Mouse (Mus musculus) hindbrain, embryonic 12.5 days (tissue): ENCODE measurements around the gene Tgfa. TPM values are rescaled to one million over a fixed set of nuclear protein-coding genes. Genes with fewer than 3 reads are reported as not detected.

Source experiments
- ATAC-seq: fragments of 200-750 bp; cut with Nextera tagmentation; 2 replicates; pipeline ENCODE4 v1.8.0; 2017; ENCODE audit warnings: moderate TSS enrichment; ENCODE audit not compliant: low FRiP score
- H3K27ac ChIP-seq: fragments of 300-500 bp; sonication (generic); 2 replicates; pipeline ENCODE4 v1.5.1; 2016; ENCODE audit warnings: mild to moderate bottlenecking
- H3K27me3 ChIP-seq: fragments of 300-500 bp; sonication (generic); 2 replicates; pipeline ENCODE4 v1.6.1; 2016; ENCODE audit warnings: mild to moderate bottlenecking
- H3K36me3 ChIP-seq: fragments of 300-500 bp; sonication (generic); 2 replicates; pipeline ENCODE4 v1.6.1; 2016; ENCODE audit warnings: mild to moderate bottlenecking
- H3K4me1 ChIP-seq: fragments of 300-500 bp; sonication (generic); 2 replicates; pipeline ENCODE4 v1.6.1; 2016
- H3K4me2 ChIP-seq: fragments of 300-500 bp; sonication (generic); replicated peaks from 2 replicates; pipeline ENCODE4 v1.6.1; 2016; ENCODE audit warnings: mild to moderate bottlenecking
- H3K4me3 ChIP-seq: fragments of 300-500 bp; sonication (generic); 2 replicates; pipeline ENCODE4 v1.5.1; 2016; ENCODE audit warnings: mild to moderate bottlenecking
- H3K9ac ChIP-seq: fragments of 300-500 bp; sonication (generic); 2 replicates; pipeline ENCODE4 v1.6.1; 2016; ENCODE audit warnings: mild to moderate bottlenecking, moderate library complexity
- H3K9me3 ChIP-seq: fragments of 300-500 bp; sonication (generic); replicated peaks from 2 replicates; pipeline ENCODE4 v1.6.1; 2016; ENCODE audit warnings: mild to moderate bottlenecking
- WGBS: fragments of 180-500 bp; shearing (Covaris S2); methylation state at CpG from one replicate; pipeline ENCODE4 v1.1.7; 2016; 5-methylcytosine and 5-hydroxymethylcytosine counted together
- polyA plus RNA-seq: library from polyadenylated mRNA; unstranded; fragments of >200 nt; fragmentation: Nextera tagmentation; extraction: Ambion mirVana; gene quantifications from 2 replicates; pipeline ENCODE4 v1.2.1, GENCODE M21; 2016

The Tgfa gene
- polyA plus RNA-seq, 1 experiment from 2014 or later: 4.7 TPM

DNA sequence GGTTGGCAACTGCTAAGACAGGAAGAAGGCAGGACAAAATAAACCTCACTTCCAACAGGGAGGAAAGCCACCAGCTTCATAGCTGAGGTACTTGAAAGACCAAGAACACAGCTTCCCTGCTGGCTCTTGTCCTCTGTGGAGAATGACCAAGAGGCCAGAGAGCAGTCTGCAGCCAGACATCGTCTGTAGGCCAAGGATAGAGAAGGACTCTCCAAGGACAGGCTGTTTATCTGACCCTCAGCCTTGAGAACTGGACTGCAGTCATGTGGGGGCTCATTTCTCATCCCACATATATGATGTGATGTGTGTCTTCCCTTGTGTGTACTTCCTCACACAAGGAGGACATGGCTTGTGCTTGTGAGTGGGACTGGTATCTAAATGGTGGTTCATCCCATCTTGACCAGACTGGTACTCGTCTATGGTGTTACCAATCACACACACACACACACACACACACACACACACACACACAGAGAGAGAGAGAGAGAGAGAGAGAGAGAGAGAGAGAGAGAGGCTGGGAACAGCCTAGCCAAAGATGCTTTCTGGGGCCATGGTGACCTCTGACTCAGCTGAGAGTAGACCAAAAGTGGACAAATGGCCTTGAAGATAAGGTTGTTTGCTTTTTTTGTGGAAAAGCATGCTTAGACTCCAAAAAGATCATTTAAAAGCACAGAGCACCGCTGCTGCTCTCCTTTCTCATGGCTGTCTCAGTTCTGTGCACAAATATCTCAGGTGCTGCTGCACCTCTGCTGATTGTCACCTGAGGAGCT, 18.0 kb downstream of the Tgfa start:
- H3K36me3 ChIP-seq: no peaks in the 10 kb centered on the region
- H3K9me3 ChIP-seq: no peaks in the 10 kb centered on the region
- no peak for ATAC-seq
- no peak overlapping the region for H3K9ac ChIP-seq
- peaks cover 10% of the 10 kb centered on the region; the same call in 1 of the 2 replicates for H3K4me1 ChIP-seq
- H3K4me3 ChIP-seq: no peak overlapping the region
- H3K4me2 ChIP-seq: no peak overlapping the region
- H3K27me3 ChIP-seq: no peaks in the 10 kb centered on the region
- WGBS: 83% methylated on average over 3 of the region's 3 CpGs
- no peak overlapping the region for H3K27ac ChIP-seq

DNA sequence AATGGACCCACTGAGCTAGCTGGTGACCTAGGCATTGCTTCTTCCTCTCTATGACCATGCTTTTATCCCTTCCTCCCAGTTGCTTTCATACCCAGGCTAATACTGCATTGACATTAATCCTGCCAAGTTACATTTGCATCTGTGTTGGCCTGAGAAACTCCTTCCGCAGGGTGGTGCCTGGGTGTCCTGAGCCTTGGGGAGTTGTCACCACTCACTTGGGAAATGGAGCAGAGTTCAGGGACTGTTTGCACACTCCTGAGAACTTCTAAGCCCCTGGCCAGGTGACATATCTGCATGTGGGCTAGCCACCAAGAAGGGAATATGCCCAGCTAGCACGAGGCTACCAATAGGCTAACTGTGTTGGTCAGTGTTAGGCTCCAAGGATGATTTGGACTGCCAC, 23.0 kb downstream of the Tgfa start:
- H3K27me3 ChIP-seq: no peaks in the 10 kb centered on the region
- no peak overlapping the region for H3K4me3 ChIP-seq
- H3K4me1 ChIP-seq: no peaks in the 10 kb centered on the region
- H3K9ac ChIP-seq: no peak overlapping the region
- WGBS: 85% methylated on average over 2 of the region's 2 CpGs
- ATAC-seq: no peak
- no peaks in the 10 kb centered on the region for H3K36me3 ChIP-seq
- H3K4me2 ChIP-seq: no peak overlapping the region
- H3K9me3 ChIP-seq: no peaks in the 10 kb centered on the region
- no peak overlapping the region for H3K27ac ChIP-seq

DNA sequence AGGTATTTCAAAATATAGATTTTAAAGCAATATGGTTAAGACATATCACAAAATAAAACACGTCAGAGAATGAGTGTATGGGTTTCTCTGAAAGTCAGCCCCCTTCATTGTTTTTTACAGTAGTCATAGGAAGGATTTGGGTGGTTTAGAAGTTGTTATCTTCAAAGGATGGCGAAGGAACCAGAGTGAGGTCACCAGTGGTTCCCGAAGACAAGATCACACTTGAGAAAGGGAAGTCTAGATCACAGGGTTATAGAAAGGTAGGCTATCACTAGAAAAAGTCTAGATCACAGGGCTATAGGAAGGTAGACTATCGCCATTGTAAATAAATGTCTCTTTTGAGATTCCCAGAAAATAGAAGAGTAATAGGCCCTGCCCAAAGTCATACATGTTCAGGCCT, 23.7 kb downstream of the Tgfa start:
- 88% methylated on average over 4 of the region's 4 CpGs for WGBS
- Histone ChIP-seq H3K4me2 (no peak overlapping the region), H3K4me1 (no peaks in the 10 kb centered on the region), H3K4me3 (no peak overlapping the region), H3K36me3 (no peaks in the 10 kb centered on the region), H3K9ac (no peak overlapping the region), H3K9me3 (no peaks in the 10 kb centered on the region), H3K27ac (no peak overlapping the region), H3K27me3 (no peaks in the 10 kb centered on the region)
- ATAC-seq: no peak

DNA sequence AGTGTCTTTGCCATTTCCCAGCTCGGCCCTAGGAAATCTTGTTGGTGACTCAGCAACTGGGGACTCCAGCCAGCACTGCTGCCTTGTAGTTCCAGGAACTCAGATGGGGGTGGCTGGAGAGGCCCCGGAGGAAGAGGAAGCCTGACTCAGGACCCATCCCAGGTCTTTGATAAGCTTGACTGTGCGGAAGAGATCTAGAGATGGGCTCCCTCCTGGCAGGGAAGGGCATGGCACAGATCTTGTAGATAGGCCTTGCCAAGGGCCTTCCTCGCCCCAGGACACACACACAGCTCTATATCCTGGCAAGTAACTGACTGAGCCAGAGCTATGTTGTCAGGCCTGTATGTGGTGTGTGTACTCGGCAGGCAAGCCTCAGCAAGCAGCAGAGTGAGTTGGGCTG, 24.5 kb downstream of the Tgfa start:
- Histone ChIP-seq H3K27ac (no peak overlapping the region), H3K4me1 (no peaks in the 10 kb centered on the region), H3K4me2 (no peak overlapping the region), H3K36me3 (no peaks in the 10 kb centered on the region), H3K9me3 (no peaks in the 10 kb centered on the region), H3K4me3 (no peak overlapping the region), H3K27me3 (no peaks in the 10 kb centered on the region), H3K9ac (no peak overlapping the region)
- 75% methylated on average over 5 of the region's 5 CpGs for WGBS
- no peak for ATAC-seq

DNA sequence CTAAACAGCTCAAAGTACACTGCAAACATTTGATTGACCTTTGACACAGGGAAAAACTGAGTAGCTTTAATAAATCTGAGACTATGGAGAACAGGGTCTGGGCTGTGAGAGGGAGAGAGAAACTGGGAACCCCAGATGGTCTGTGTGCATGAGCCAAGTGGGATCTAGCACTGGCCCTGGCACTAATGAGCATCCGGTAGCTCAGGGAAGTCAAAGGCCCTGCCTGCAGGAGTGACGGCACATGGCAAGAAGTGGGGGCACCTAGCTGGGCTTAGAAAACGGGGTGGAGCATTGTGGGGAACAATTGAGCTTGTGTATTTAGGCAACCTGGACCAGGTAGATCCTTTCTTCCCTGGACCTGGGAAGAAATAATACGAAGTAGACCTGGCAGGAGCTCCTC, 25.1 kb downstream of the Tgfa start:
- Histone ChIP-seq H3K4me3 (no peak overlapping the region), H3K9ac (no peak overlapping the region), H3K4me2 (no peak overlapping the region), H3K36me3 (no peaks in the 10 kb centered on the region), H3K27me3 (no peaks in the 10 kb centered on the region), H3K9me3 (no peaks in the 10 kb centered on the region), H3K27ac (no peak overlapping the region), H3K4me1 (no peaks in the 10 kb centered on the region)
- no peak for ATAC-seq
- WGBS: 68% methylated on average over 4 of the region's 4 CpGs

DNA sequence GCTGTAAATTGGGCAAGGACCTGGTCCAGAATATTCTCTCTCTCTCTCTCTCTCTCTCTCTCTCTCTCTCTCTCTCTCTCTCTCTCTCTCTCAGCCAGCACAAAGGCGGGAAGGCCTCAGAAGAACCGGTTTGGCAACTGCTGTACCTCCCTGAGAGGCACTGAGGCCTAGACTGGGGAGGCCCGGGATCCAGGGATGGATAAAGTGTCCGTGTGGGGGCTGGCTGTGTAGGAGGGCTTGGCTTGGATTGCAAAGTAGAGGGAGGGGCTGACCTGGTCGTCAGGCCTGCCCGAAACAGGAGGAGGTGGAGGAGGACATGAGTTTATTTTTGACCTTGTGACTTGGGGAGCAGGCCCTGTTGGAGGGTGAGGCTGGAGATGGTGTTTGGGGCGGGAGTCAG, 27.4 kb downstream of the Tgfa start:
- no peaks in the 10 kb centered on the region for H3K4me1 ChIP-seq
- WGBS: 34% methylated on average over 7 of the region's 7 CpGs
- no peak overlapping the region for H3K4me2 ChIP-seq
- ATAC-seq: no peak
- no peak overlapping the region for H3K9ac ChIP-seq
- H3K9me3 ChIP-seq: no peaks in the 10 kb centered on the region
- H3K27me3 ChIP-seq: no peaks in the 10 kb centered on the region
- no peak overlapping the region for H3K4me3 ChIP-seq
- no peaks in the 10 kb centered on the region for H3K36me3 ChIP-seq
- no peak overlapping the region for H3K27ac ChIP-seq

DNA sequence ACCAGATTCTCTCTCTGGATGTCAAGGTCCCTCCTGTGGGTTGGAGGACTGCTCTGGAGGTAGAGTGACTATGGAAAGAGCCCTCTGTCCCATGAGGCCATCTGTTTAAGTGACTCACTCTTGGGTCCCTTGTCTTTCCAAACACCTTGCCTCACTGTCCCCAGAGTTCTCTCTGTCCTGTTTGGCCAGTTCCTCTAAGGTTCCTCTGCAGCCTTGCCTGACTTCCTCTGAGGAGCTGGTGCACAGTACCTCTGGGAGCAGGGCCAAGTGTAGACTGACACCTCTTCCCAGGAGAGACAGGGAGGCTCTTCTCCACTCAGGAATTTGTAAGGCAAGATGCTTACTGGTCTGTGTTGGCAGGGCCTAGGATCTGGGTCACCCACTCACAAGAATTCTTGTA, 30.6 kb downstream of the Tgfa start:
- no peak overlapping the region for H3K27ac ChIP-seq
- H3K27me3 ChIP-seq: no peaks in the 10 kb centered on the region
- no peak overlapping the region for H3K4me2 ChIP-seq
- H3K4me3 ChIP-seq: no peak overlapping the region
- no peaks in the 10 kb centered on the region for H3K4me1 ChIP-seq
- H3K36me3 ChIP-seq: no peaks in the 10 kb centered on the region
- no peak overlapping the region for H3K9ac ChIP-seq
- H3K9me3 ChIP-seq: no peaks in the 10 kb centered on the region
- ATAC-seq: no peak

DNA sequence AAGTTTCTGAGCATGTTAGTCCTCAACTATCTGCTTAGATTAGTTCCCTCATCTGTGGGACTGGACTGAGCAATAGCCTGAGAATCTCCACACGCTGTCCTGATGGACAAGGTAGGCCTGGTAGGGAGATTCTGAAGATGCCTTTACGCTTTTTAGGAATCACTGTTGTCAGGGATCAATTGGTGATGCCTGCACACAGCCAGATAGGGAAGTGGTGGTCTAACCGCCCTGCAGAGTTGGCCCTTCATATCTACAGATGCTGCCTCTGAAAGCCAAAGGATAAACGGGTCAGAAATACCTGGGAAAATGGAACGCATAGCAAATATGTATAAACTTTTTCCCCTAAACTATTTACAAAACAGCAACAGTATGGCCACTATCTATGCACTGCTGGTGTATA, 37.3 kb downstream of the Tgfa start:
- no peak overlapping the region for H3K4me3 ChIP-seq
- no peak for ATAC-seq
- no peak overlapping the region for H3K27ac ChIP-seq
- H3K4me2 ChIP-seq: no peak overlapping the region
- H3K9ac ChIP-seq: no peak overlapping the region
- no peaks in the 10 kb centered on the region for H3K4me1 ChIP-seq
- H3K27me3 ChIP-seq: no peaks in the 10 kb centered on the region
- H3K9me3 ChIP-seq: no peaks in the 10 kb centered on the region
- 90% methylated on average over 5 of the region's 5 CpGs for WGBS
- H3K36me3 ChIP-seq: no peaks in the 10 kb centered on the region

DNA sequence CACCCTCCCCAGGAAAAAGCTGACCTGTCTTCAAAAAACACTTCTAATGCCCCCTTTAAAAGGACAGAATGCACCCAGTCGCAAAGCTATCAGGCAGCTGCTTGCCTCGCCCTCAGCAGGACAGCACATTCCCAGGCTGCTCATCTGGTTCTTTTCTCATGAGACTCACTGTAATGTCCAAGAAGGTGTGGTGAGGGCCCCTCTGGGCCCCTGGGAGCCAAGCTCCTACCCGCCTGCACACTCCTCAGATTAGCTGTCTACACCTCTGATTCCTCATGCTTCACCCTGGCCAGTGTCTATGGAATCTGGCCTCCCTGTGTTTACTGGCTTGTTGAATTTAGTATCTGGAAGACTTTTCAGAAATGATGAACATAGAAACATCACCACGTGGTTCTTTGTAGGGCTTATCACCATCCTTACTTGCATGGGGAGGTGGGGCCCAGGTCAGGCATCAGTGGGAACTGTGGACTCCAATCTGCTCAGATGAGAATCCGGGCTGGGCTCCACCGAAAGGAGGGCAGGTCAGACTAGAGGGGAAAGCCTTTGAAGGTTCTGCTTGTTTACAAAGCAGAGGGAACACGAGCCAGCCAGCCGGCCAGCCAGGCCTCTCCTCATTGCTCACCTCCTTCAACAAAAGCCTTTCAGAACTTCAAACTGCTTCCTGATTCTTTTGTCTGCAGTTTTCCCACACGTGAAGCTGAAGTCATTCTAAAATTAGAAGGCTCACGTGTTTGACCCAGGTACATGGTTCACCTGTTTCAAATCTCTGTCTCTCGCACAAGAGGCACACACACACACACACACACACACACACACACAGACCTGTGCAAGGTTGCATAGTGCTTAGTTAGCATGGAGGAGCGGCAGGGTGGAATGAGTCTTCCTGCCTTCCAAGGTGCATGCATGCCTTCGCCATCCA, 38.7 kb downstream of the Tgfa start:
- H3K4me3 ChIP-seq: no peak overlapping the region
- ATAC-seq: no peak

DNA sequence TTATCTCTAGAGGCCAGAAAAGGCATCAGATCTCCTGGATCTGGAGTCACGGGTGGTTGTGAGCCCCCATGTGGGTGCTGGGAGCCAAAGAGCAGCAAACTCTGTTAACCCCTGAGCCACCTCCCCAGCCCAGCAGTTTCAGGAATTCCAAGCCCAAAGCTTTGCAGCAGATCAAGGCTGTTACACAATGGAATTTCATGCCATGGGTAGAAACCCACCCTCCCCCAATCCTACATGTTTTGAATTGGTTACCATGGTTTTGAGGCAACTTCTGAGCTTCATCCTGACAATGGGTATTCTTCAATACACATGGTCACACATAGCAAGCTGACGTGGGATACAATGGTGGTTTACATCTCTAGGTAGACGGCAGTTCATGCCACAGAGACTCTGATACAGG, 49.8 kb downstream of the Tgfa start:
- H3K9me3 ChIP-seq: no peaks in the 10 kb centered on the region
- 27% methylated on average over 3 of the region's 3 CpGs for WGBS
- no peak overlapping the region for H3K27ac ChIP-seq
- no peaks in the 10 kb centered on the region for H3K36me3 ChIP-seq
- H3K4me2 ChIP-seq: no peak overlapping the region
- no peak overlapping the region for H3K9ac ChIP-seq
- no peak for ATAC-seq
- H3K27me3 ChIP-seq: no peaks in the 10 kb centered on the region
- H3K4me1 ChIP-seq: peaks cover 13% of the 10 kb centered on the region
- H3K4me3 ChIP-seq: no peak overlapping the region

More for the DNA sequence above, 38.7 kb downstream of the Tgfa start:
- H3K4me2 ChIP-seq: no peak overlapping the region
- no peaks in the 10 kb centered on the region for H3K36me3 ChIP-seq
- WGBS: 42% methylated on average over 13 of the region's 13 CpGs
- no peaks in the 10 kb centered on the region for H3K4me1 ChIP-seq
- no peak overlapping the region for H3K9ac ChIP-seq
- H3K27ac ChIP-seq: no peak overlapping the region
- no peaks in the 10 kb centered on the region for H3K27me3 ChIP-seq
- no peaks in the 10 kb centered on the region for H3K9me3 ChIP-seq

DNA sequence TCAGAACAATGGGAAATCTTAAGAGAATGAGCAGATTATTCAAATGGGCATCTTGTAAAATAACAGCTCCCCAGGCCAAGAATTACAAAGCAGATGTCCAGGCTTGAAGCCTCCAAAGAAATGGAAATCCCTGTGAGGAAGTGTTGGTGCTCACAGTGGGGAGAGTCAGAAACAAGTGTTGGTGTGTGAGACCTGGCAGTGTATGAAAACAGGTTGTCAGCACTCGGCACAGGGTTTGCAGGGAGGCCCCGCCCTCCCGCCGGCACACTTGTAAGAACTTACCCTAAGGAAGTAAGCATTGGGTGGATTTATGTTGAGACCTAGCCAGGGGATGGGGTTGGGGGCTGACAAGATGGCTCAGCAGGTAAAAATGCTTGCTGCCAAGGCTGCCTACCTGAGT, 50.9 kb downstream of the Tgfa start:
- no peak for ATAC-seq

DNA sequence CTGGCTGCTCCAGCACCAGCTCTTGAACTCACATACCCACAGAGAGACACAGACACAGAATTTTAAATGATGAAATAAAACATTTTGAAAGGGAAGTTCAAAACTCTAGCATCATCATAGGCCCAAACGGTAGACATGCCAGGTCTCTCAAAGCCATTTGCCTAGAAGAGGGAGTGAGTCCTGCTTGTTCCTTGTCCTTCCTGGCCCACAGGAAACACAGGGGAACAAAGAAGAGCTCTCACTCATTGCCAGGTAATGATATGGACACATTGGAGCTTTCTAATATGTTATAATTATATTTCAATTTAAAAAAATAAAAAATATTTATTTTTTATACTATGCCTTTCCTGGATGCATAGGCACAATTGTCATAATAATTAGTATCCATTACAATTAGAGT, 53.5 kb downstream of the Tgfa start:
- Histone ChIP-seq H3K9ac (no peak overlapping the region), H3K4me3 (no peak overlapping the region), H3K4me2 (no peak overlapping the region), H3K9me3 (no peaks in the 10 kb centered on the region), H3K4me1 (peaks cover 18% of the 10 kb centered on the region), H3K27me3 (no peaks in the 10 kb centered on the region), H3K36me3 (no peaks in the 10 kb centered on the region), H3K27ac (no peak overlapping the region)
- no peak for ATAC-seq
- 80% methylated on average over 1 of the region's 1 CpGs for WGBS

More for the DNA sequence above, 50.9 kb downstream of the Tgfa start:
- no peak overlapping the region for H3K9ac ChIP-seq
- H3K4me2 ChIP-seq: no peak overlapping the region
- no peaks in the 10 kb centered on the region for H3K27me3 ChIP-seq
- no peaks in the 10 kb centered on the region for H3K36me3 ChIP-seq
- whole genome bisulfite sequencing: 48% methylated on average over 4 of the region's 4 CpGs
- H3K4me3 ChIP-seq: no peak overlapping the region
- no peaks in the 10 kb centered on the region for H3K9me3 ChIP-seq
- no peak overlapping the region for H3K27ac ChIP-seq
- H3K4me1 ChIP-seq: peaks cover 18% of the 10 kb centered on the region
